Mouse (Mus musculus) stomach, postnatal 0 days (tissue): ENCODE data around the gene Dgcr8. TPM values are rescaled to one million over a fixed set of nuclear protein-coding genes. Genes with fewer than 3 reads are reported as not detected.

Experiments
- ATAC-seq: fragments of 200-750 bp; cut with Nextera tagmentation; 2 replicates; pipeline ENCODE4 v1.8.0; 2017; ENCODE audit not compliant: low FRiP score, low TSS enrichment
- DNase-seq: peaks from one replicate; pipeline ENCODE4 v3.0.0-alpha.2; 2016; ENCODE audit warnings: low spot score
- H3K27ac ChIP-seq: fragments of 300-500 bp; sonication (generic); replicated peaks from 2 replicates; pipeline ENCODE4 v1.5.1; 2014; ENCODE audit warnings: mild to moderate bottlenecking, control low read depth
- H3K27me3 ChIP-seq: fragments of 300-500 bp; sonication (generic); 2 replicates; pipeline ENCODE4 v1.6.1; 2014; ENCODE audit warnings: low read length; ENCODE audit not compliant: control insufficient read depth, insufficient read depth
- H3K36me3 ChIP-seq: fragments of 300-500 bp; sonication (generic); 2 replicates; pipeline ENCODE4 v1.6.1; 2014; ENCODE audit warnings: low read length, mixed read lengths; ENCODE audit not compliant: control insufficient read depth, insufficient read depth
- H3K4me1 ChIP-seq: fragments of 300-500 bp; sonication (generic); replicated peaks from 2 replicates; pipeline ENCODE4 v1.6.1; 2014; ENCODE audit warnings: antibody characterized with exemption; ENCODE audit not compliant: control insufficient read depth, insufficient read depth
- H3K4me2 ChIP-seq: fragments of 300-500 bp; sonication (generic); replicated peaks from 2 replicates; pipeline ENCODE4 v1.6.1; 2014; ENCODE audit warnings: low read depth, mild to moderate bottlenecking, control low read depth, moderate library complexity
- H3K4me3 ChIP-seq: fragments of 300-500 bp; sonication (generic); 2 replicates; pipeline ENCODE4 v1.5.1; 2014; ENCODE audit warnings: low read depth, low read length, control low read depth
- H3K9ac ChIP-seq: fragments of 300-500 bp; sonication (generic); 2 replicates; pipeline ENCODE4 v1.6.1; 2014; ENCODE audit warnings: mild to moderate bottlenecking, low read length, control low read depth, mixed read lengths
- H3K9me3 ChIP-seq: fragments of 300-500 bp; sonication (generic); 2 replicates; pipeline ENCODE4 v1.6.1; 2016; ENCODE audit warnings: low read length; ENCODE audit not compliant: control insufficient read depth
- CTCF ChIP-seq: IDR thresholded peaks from 2 replicates; pipeline ENCODE4 v1.5.1; 2016; ENCODE audit warnings: antibody characterized with exemption, low read depth, mild to moderate bottlenecking, moderate library complexity
- EP300 ChIP-seq: optimal IDR thresholded peaks from 2 replicates; pipeline ENCODE3; 2016; ENCODE audit warnings: antibody characterized with exemption
- WGBS: fragments of 180-500 bp; shearing (Covaris S2); extraction: QIAGEN DNeasy Blood & Tissue Kit; methylation state at CpG from one replicate; pipeline ENCODE4 v1.1.7; 2014; 5-methylcytosine and 5-hydroxymethylcytosine counted together
- polyA plus RNA-seq: library from polyadenylated mRNA; unstranded; fragments of >200 nt; fragmentation: Nextera tagmentation; extraction: Ambion mirVana; gene quantifications from 2 replicates; pipeline ENCODE4 v1.2.1, GENCODE M21; 2015

Gene Dgcr8
- polyA plus RNA-seq, 1 experiment from 2014 or later = 8.4 TPM

GRCm38 (mm10) chr16:18253866-18254265, 35.2 kb downstream of the Dgcr8 start:
- H3K27me3 ChIP-seq = no peaks in the 10 kb centered on the region
- H3K9ac ChIP-seq = no peak overlapping the region
- no peaks in the 10 kb centered on the region for H3K9me3 ChIP-seq
- 64% methylated on average over 1 of the region's 1 CpGs for WGBS
- ATAC-seq = no peak
- no peak overlapping the region for H3K4me2 ChIP-seq
- no peak for TF ChIP-seq EP300
- TF ChIP-seq CTCF = no peak
- H3K27ac ChIP-seq = no peak overlapping the region
- H3K36me3 ChIP-seq = peaks cover 34% of the 10 kb centered on the region
- H3K4me1 ChIP-seq = 0 out of 2 replicates have a peak, but pooled peaks cover 5% of the 10 kb centered on the region
- H3K4me3 ChIP-seq = no peak overlapping the region
- no peak for DNase-seq

- no peak for DNase-seq
- ATAC-seq = no peak
- peaks cover 29% of the 10 kb centered on the region for H3K36me3 ChIP-seq
- TF ChIP-seq CTCF = no peak
- TF ChIP-seq EP300 = no peak
- no peaks in the 10 kb centered on the region for H3K27me3 ChIP-seq
- no peaks in the 10 kb centered on the region for H3K9me3 ChIP-seq
- no peak overlapping the region for H3K4me2 ChIP-seq
- no peak overlapping the region for H3K4me3 ChIP-seq
- no peak overlapping the region for H3K27ac ChIP-seq
- no peak overlapping the region for H3K9ac ChIP-seq
- WGBS = 82% methylated on average over 6 of the region's 6 CpGs
- 0 out of 2 replicates have a peak, but pooled peaks cover 5% of the 10 kb centered on the region for H3K4me1 ChIP-seq
Measured at GRCm38 (mm10) chr16:18252736-18253135, 36.3 kb downstream of the Dgcr8 start.

- H3K4me3 ChIP-seq = no peak overlapping the region
Measured at GRCm38 (mm10) chr16:18250828-18251790, 37.9 kb downstream of the Dgcr8 start.

GRCm38 (mm10) chr16:18250231-18250630, 38.8 kb downstream of the Dgcr8 start:
- H3K27ac ChIP-seq = no peak overlapping the region
- peaks cover 12% of the 10 kb centered on the region; the same call in 1 of the 2 replicates for H3K36me3 ChIP-seq
- no peaks in the 10 kb centered on the region for H3K27me3 ChIP-seq
- H3K4me3 ChIP-seq = no peak overlapping the region
- DNase-seq = no peak
- peak overlapping the region; percentile 82; the same call in 1 of the 2 replicates for H3K9ac ChIP-seq
- no peaks in the 10 kb centered on the region for H3K9me3 ChIP-seq
- 0 out of 2 replicates have a peak, but pooled peaks cover 5% of the 10 kb centered on the region for H3K4me1 ChIP-seq
- WGBS = 55% methylated on average over 4 of the region's 4 CpGs
- TF ChIP-seq CTCF = no peak
- no peak for TF ChIP-seq EP300
- ATAC-seq = no peak
- peak overlapping the region; percentile 87 for H3K4me2 ChIP-seq

More at GRCm38 (mm10) chr16:18250828-18251790, 37.9 kb downstream of the Dgcr8 start:
- Histone ChIP-seq H3K36me3 (peaks cover 18% of the 10 kb centered on the region), H3K4me1 (0 out of 2 replicates have a peak, but pooled peaks cover 5% of the 10 kb centered on the region), H3K9ac (no peak overlapping the region), H3K27ac (no peak overlapping the region), H3K9me3 (no peaks in the 10 kb centered on the region), H3K27me3 (no peaks in the 10 kb centered on the region), H3K4me2 (no peak overlapping the region)
- DNase-seq (no peak), ATAC-seq (no peak)
- 57% methylated on average over 10 of the region's 10 CpGs for WGBS
- TF ChIP-seq CTCF = no peak
- no peak for TF ChIP-seq EP300

- no peaks in the 10 kb centered on the region for H3K9me3 ChIP-seq
- H3K9ac ChIP-seq = peak overlapping the region; percentile 82
- H3K36me3 ChIP-seq = peaks cover 14% of the 10 kb centered on the region; the same call in 1 of the 2 replicates
- peak overlapping the region; percentile 87 for H3K4me2 ChIP-seq
- H3K4me1 ChIP-seq = 0 out of 2 replicates have a peak, but pooled peaks cover 5% of the 10 kb centered on the region
- peak overlapping the region; percentile 87 for H3K27ac ChIP-seq
- no peaks in the 10 kb centered on the region for H3K27me3 ChIP-seq
- peak overlapping the region; percentile 93 for H3K4me3 ChIP-seq
- 1% methylated on average over 27 of the region's 27 CpGs for WGBS
- DNase-seq (peak; percentile 49), ATAC-seq (0 out of 2 replicates have a peak, but pooled peaks have one; percentile 6)
- TF ChIP-seq EP300 (no peak), CTCF (no peak)
Measured at GRCm38 (mm10) chr16:18249364-18249967, 39.6 kb downstream of the Dgcr8 start.
